Mouse (Mus musculus) heart, embryonic 13.5 days (tissue): ENCODE data around the gene Apmap. TPM values are rescaled to one million over a fixed set of nuclear protein-coding genes. Genes with fewer than 3 reads are reported as not detected.
"Not testable (repeated sequence)": the region's sequence is repeated elsewhere in the genome, so short reads cannot be mapped to it uniquely, and the experiment has no call there.

Experiments used
- ATAC-seq: fragments of 200-750 bp; cut with Nextera tagmentation; 2 replicates; pipeline ENCODE4 v1.8.0; 2017; ENCODE audit warnings: moderate TSS enrichment; ENCODE audit not compliant: insufficient number of reproducible peaks, low FRiP score, low TSS enrichment; ENCODE audit errors: extremely low read depth
- H3K27ac ChIP-seq: fragments of 300-500 bp; sonication (generic); replicated peaks from 2 replicates; pipeline ENCODE4 v1.5.1; 2015; ENCODE audit warnings: moderate library complexity, mild to moderate bottlenecking, inconsistent platforms
- H3K27me3 ChIP-seq: fragments of 300-500 bp; sonication (generic); replicated peaks from 2 replicates; pipeline ENCODE4 v1.6.1; 2015; ENCODE audit warnings: mild to moderate bottlenecking, inconsistent platforms
- H3K36me3 ChIP-seq: fragments of 300-500 bp; sonication (generic); 2 replicates; pipeline ENCODE4 v1.6.1; 2015; ENCODE audit warnings: mild to moderate bottlenecking, inconsistent platforms
- H3K4me1 ChIP-seq: fragments of 300-500 bp; sonication (generic); 2 replicates; pipeline ENCODE4 v1.6.1; 2015; ENCODE audit warnings: inconsistent platforms
- H3K4me2 ChIP-seq: fragments of 300-500 bp; sonication (generic); 2 replicates; pipeline ENCODE4 v1.6.1; 2015; ENCODE audit warnings: inconsistent platforms, mild to moderate bottlenecking, moderate library complexity
- H3K4me3 ChIP-seq: fragments of 300-500 bp; sonication (generic); 2 replicates; pipeline ENCODE4 v1.5.1; 2015; ENCODE audit warnings: moderate library complexity, mild to moderate bottlenecking, inconsistent platforms
- H3K9ac ChIP-seq: fragments of 300-500 bp; sonication (generic); 2 replicates; pipeline ENCODE4 v1.6.1; 2015; ENCODE audit warnings: inconsistent platforms, mild to moderate bottlenecking, moderate library complexity
- H3K9me3 ChIP-seq: fragments of 300-500 bp; sonication (generic); 2 replicates; pipeline ENCODE4 v1.6.1; 2016; ENCODE audit warnings: inconsistent platforms
- WGBS: fragments of 180-500 bp; shearing (Covaris S2); methylation state at CpG from one replicate; pipeline ENCODE4 v1.1.7; 2015; ENCODE audit warnings: mixed read lengths; 5-methylcytosine and 5-hydroxymethylcytosine counted together
- polyA plus RNA-seq: library from polyadenylated mRNA; unstranded; fragments of >200 nt; fragmentation: Nextera tagmentation; extraction: Ambion mirVana; gene quantifications from 2 replicates; pipeline ENCODE4 v1.2.1, GENCODE M21; 2015

The Apmap gene
- polyA plus RNA-seq, 1 experiment from 2014 or later, result 25.2 TPM

- H3K9ac ChIP-seq, result no peak overlapping the region
- H3K27me3 ChIP-seq, result no peaks in the 10 kb centered on the region
- ATAC-seq, result no peak
- no peak overlapping the region for H3K4me3 ChIP-seq
- H3K27ac ChIP-seq, result no peak overlapping the region
- no peaks in the 10 kb centered on the region for H3K4me1 ChIP-seq
- 72% methylated on average over 2 of the region's 2 CpGs for WGBS
- H3K36me3 ChIP-seq, result no peaks in the 10 kb centered on the region
- no peaks in the 10 kb centered on the region for H3K9me3 ChIP-seq
- no peak overlapping the region for H3K4me2 ChIP-seq
Measured at GRCm38 (mm10) chr2:150570761-150571160, 37.6 kb downstream of the Apmap start.

- WGBS, result 52% methylated on average over 11 of the region's 11 CpGs
- no peak within 1 kb of the TSS for H3K9ac ChIP-seq
- H3K36me3 ChIP-seq, result no peaks in the 10 kb centered on the region
- H3K4me2 ChIP-seq, result no peak within 1 kb of the TSS
- H3K4me1 ChIP-seq, result no peaks in the 10 kb centered on the region
- H3K27me3 ChIP-seq, result no peaks in the 10 kb centered on the region
- no peak for ATAC-seq
- no peak within 1 kb of the TSS for H3K4me3 ChIP-seq
- no peaks in the 10 kb centered on the region for H3K9me3 ChIP-seq
- no peak within 1 kb of the TSS for H3K27ac ChIP-seq
Measured at GRCm38 (mm10) chr2:150569847-150570590, 38.3 kb downstream of the Apmap start, which contains the start of gene Cst7. Gene Cst7 (plus strand): TSS chr2:150570415.

GRCm38 (mm10) chr2:150567051-150567450 is 41.3 kb downstream of the Apmap start:
- H3K4me1 ChIP-seq, result no peaks in the 10 kb centered on the region
- no peak for ATAC-seq
- H3K27me3 ChIP-seq, result no peaks in the 10 kb centered on the region
- no peaks in the 10 kb centered on the region for H3K9me3 ChIP-seq
- no peak overlapping the region for H3K4me2 ChIP-seq
- H3K4me3 ChIP-seq, result no peak overlapping the region
- no peaks in the 10 kb centered on the region for H3K36me3 ChIP-seq
- no peak overlapping the region for H3K27ac ChIP-seq
- H3K9ac ChIP-seq, result no peak overlapping the region
- WGBS, result 47% methylated on average over 2 of the region's 2 CpGs

GRCm38 (mm10) chr2:150558568-150558967 is 49.8 kb downstream of the Apmap start:
- no peak for ATAC-seq
- 45% methylated on average over 3 of the region's 3 CpGs for WGBS
- Histone ChIP-seq H3K27me3 (no peaks in the 10 kb centered on the region), H3K4me2 (no peak overlapping the region), H3K36me3 (no peaks in the 10 kb centered on the region), H3K27ac (no peak overlapping the region), H3K4me1 (no peaks in the 10 kb centered on the region), H3K9me3 (no peaks in the 10 kb centered on the region), H3K9ac (no peak overlapping the region), H3K4me3 (no peak overlapping the region)

GRCm38 (mm10) chr2:150549576-150549975 is 58.8 kb downstream of the Apmap start:
- WGBS, result 67% methylated on average over 10 of the region's 10 CpGs
- H3K9ac ChIP-seq, H3K9me3 ChIP-seq, H3K4me2 ChIP-seq, H3K4me3 ChIP-seq, H3K36me3 ChIP-seq, H3K27ac ChIP-seq, H3K4me1 ChIP-seq, H3K27me3 ChIP-seq, ATAC-seq: not testable (repeated sequence)

Other genes with a start within 250 kb of the Apmap start
- 3.6 and 3.9 TPM in 2 replicates for gene 3300002I08Rik, start 245.8 kb downstream of the Apmap start, polyA plus RNA-seq
- gene Zfp442, start 157.1 kb downstream of the Apmap start, polyA plus RNA-seq, result 3.8 and 4.8 TPM in 2 replicates
- gene Zfp345, start 123.5 kb downstream of the Apmap start, polyA plus RNA-seq, result 0.06 TPM in 1 of 2 replicates, not detected in the other
- gene Cst7, start 38.2 kb downstream of the Apmap start, polyA plus RNA-seq, result 0.15 and 0.31 TPM in 2 replicates
- 7.6 and 8.4 TPM in 2 replicates for gene Acss1, start 59.9 kb upstream of the Apmap start, polyA plus RNA-seq
- not detected in 2 replicates for gene Vsx1, start 80.8 kb upstream of the Apmap start, polyA plus RNA-seq
- gene Entpd6, start 140.5 kb upstream of the Apmap start, polyA plus RNA-seq, result 22.5 and 23.1 TPM in 2 replicates
- gene Pygb, start 178.2 kb upstream of the Apmap start, polyA plus RNA-seq, result 185 and 195 TPM in 2 replicates